Mouse (Mus musculus): Measurements from ENCODE around the gene Plxnd1. TPM values are rescaled to one million over a fixed set of nuclear protein-coding genes. Genes with fewer than 3 reads are reported as not detected.

Plxnd1 gene
- 41.8 and 42.0 TPM in 2 replicates for polyA plus RNA-seq (2012; rRNA removed)

DNA sequence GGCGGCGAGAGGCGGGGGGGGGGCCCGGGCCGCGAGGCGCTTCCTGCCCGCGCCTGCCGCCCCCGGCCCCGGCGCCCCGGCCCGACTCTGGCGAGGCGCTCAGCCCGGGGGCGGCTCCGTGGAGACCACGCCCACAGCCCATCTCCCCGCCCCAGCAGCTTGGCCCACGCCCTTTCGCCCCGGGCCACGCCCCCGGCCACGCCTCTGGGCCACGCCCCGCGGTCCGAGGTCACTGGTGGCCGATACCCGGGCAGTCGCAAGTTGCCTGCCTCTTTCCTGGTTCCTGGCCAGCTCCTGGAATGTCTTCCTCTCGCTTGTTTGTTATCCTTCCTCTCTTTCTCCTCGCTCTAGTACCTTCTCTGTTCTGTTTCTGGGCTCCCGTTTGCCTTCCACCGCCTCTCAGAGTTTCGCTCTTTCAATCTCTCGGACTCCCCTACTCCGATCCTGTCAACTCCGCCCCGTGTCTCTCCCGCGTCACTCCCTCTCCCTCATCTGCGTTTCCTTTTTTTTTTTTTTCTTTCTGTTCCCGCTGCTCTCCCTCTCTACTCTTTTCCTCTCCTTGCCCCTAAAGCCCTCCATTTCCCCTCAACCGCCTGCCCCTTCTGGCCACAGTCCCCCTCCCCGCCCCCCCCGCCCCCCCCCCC, at the start of gene Plxnd1:
Plxnd1 (minus strand) TSS at position 129 of the 644 bp plus-strand sequence.

GRCm38 (mm10) chr6:115944638-115945037, 50.2 kb downstream of the Plxnd1 start, which contains the start of gene H1foo:
H1foo (plus strand) TSS chr6:115944938.

GRCm38 (mm10) chr6:115931639-115932038, 63.2 kb downstream of the Plxnd1 start, which contains the start of gene Rho:
Rho (plus strand) TSS chr6:115931748.

Other genes starting within 250 kb of the Plxnd1 start
- 2.4 and 3.5 TPM in 2 replicates for gene Tmem40, start 232.6 kb downstream of the Plxnd1 start, polyA plus RNA-seq (2012; rRNA removed)
- gene Cand2, start 220.5 kb downstream of the Plxnd1 start, polyA plus RNA-seq (2012; rRNA removed): 4.6 and 5.1 TPM in 2 replicates
- 356 and 482 TPM in 2 replicates for gene Rpl32, start 186.3 kb downstream of the Plxnd1 start, polyA plus RNA-seq (2012; rRNA removed)
- 0.08 and 0.17 TPM in 2 replicates for gene Efcab12, start 156.6 kb downstream of the Plxnd1 start, polyA plus RNA-seq (2012; rRNA removed)
- gene Mbd4, start 141.6 kb downstream of the Plxnd1 start, polyA plus RNA-seq (2012; rRNA removed): 0.67 and 0.90 TPM in 2 replicates
- 7.7 and 8.3 TPM in 2 replicates for gene Ift122, start 141.5 kb downstream of the Plxnd1 start, polyA plus RNA-seq (2012; rRNA removed)
- 0.12 and 0.29 TPM in 2 replicates for gene Rho, start 63.3 kb downstream of the Plxnd1 start, polyA plus RNA-seq (2012; rRNA removed)
- gene H1foo, start 50.1 kb downstream of the Plxnd1 start, polyA plus RNA-seq (2012; rRNA removed): not detected in 2 replicates
- gene Tmcc1, start 198.5 kb upstream of the Plxnd1 start, polyA plus RNA-seq (2012; rRNA removed): 8.3 and 9.8 TPM in 2 replicates
- gene Washc2, start 213.0 kb upstream of the Plxnd1 start, polyA plus RNA-seq (2012; rRNA removed): 38.6 and 39.9 TPM in 2 replicates